Mouse (Mus musculus): ENCODE measurements around the gene Gm4881.

- TF ChIP-seq CTCF (IDR thresholded peaks at IDR 0.05; ENCODE audit: control insufficient read depth, insufficient read depth, insufficient read length) (no peak), MAX (IDR thresholded peaks at IDR 0.05) (no peak), MYOD1 (IDR thresholded peaks at IDR 0.05; ENCODE audit: control insufficient read depth, insufficient read length, low read depth) (no peak), CEBPB (IDR thresholded peaks at IDR 0.05; ENCODE audit: low read depth) (no peak), USF1 (IDR thresholded peaks at IDR 0.05; ENCODE audit: low read depth) (no peak), MYOG (IDR thresholded peaks at IDR 0.05; ENCODE audit: control insufficient read depth, extremely low read depth, insufficient read length) (no peak), FOSL1 (IDR thresholded peaks at IDR 0.05; ENCODE audit: insufficient read depth, low read length, poor library complexity, severe bottlenecking) (no peak)
Observed at GRCm38 (mm10) chr7:24930475-24930874, 13.8 kb downstream of the Gm4881 start.
